Mouse (Mus musculus): ENCODE measurements at regions not wholly inside any gene's neighbourhood (a gene's known extent, or its start where the extent isn't known, plus 50 kb on each side); places are given as distances from the start of the nearest gene placed in this dataset.
A peak's percentile ranks its signal among the peaks of the same experiment; 100 is the strongest.

DNA sequence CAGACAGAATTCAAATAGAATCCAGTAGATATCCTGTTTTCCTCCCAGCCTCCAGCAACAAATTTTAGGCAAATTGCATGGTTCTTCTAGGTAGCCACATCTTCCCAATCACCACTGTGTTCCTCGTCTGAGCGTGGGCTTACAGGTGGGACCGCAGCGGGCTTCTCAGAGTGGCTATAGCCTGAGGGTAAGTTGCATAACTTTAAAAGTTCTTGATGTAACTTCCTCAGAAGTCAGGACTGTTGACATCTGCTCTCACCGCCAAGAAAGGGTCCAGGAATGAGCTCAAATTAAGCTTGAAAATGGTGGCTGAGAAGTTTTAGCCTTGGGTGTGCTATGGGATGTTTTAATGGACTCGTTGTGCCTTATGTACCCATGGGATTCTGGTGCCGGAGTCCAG lies 377.7 kb downstream of the Gxylt1 start:
- no peak overlapping the region for H3K27ac ChIP-seq (replicated peaks; ENCODE audit: low read depth, low read length)

DNA sequence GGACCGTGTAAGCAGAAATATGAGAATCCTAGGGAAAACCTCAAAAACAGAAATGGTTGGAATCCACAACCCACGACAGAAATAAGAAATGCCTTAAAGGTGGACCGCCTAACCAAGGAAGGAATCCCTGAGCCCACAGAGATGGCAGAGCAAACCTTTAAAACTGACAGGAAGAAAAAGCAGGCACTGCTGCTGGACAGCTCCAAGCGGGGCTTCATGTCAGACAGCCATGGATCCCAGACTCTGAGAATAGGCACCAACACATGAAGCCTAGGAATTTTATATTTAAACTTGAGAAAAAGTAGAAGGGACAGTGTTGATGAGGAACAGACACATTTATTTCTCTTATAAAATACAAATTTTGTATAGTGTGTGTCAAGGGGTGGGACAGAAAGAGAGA lies 379.1 kb downstream of the Gxylt1 start:
- TF ChIP-seq POLR2A (IDR thresholded peaks at IDR 0.05; ENCODE audit: borderline replicate concordance, extremely low read depth, insufficient read depth, insufficient read length): no peak
- DNase-seq (ENCODE audit: low spot score) (peak; percentile 25), ATAC-seq (ENCODE audit: low FRiP score, low read depth) (no peak)
- no peak overlapping the region for H3K9ac ChIP-seq (ENCODE audit: low read depth, low read length, severe bottlenecking)
- no peaks in the 10 kb centered on the region for H3K27me3 ChIP-seq (ENCODE audit: control insufficient read depth, insufficient read depth, low read length)
- no peaks in the 10 kb centered on the region for H3K36me3 ChIP-seq (ENCODE audit: control insufficient read depth, insufficient read depth, low read length)
- no peaks in the 10 kb centered on the region for H3K9me3 ChIP-seq (ENCODE audit: control insufficient read depth, low read length)
- no peaks in the 10 kb centered on the region for H3K4me1 ChIP-seq (ENCODE audit: control insufficient read depth, insufficient read depth, low read length)
- WGBS: 59% methylated on average over 4 of the region's 4 CpGs
- no peak overlapping the region for H3K27ac ChIP-seq (replicated peaks; ENCODE audit: low read depth, low read length)
- H3K4me2 ChIP-seq (replicated peaks; ENCODE audit: low read depth, low read length, severe bottlenecking): no peak overlapping the region
- no peak overlapping the region for H3K4me3 ChIP-seq (replicated peaks; ENCODE audit: low read length)

More for the DNA sequence above, 377.7 kb downstream of the Gxylt1 start:
- DNase-seq (ENCODE audit: low spot score) (no peak), ATAC-seq (ENCODE audit: low FRiP score, low read depth) (no peak)
- no peaks in the 10 kb centered on the region for H3K36me3 ChIP-seq (ENCODE audit: control insufficient read depth, insufficient read depth, low read length)
- no peaks in the 10 kb centered on the region for H3K4me1 ChIP-seq (ENCODE audit: control insufficient read depth, insufficient read depth, low read length)
- H3K4me2 ChIP-seq (replicated peaks; ENCODE audit: low read depth, low read length, severe bottlenecking): no peak overlapping the region
- no peak for TF ChIP-seq POLR2A (IDR thresholded peaks at IDR 0.05; ENCODE audit: borderline replicate concordance, extremely low read depth, insufficient read depth, insufficient read length)
- no peak overlapping the region for H3K4me3 ChIP-seq (replicated peaks; ENCODE audit: low read length)
- no peaks in the 10 kb centered on the region for H3K27me3 ChIP-seq (ENCODE audit: control insufficient read depth, insufficient read depth, low read length)
- 72% methylated on average over 7 of the region's 7 CpGs for WGBS
- no peak overlapping the region for H3K9ac ChIP-seq (ENCODE audit: low read depth, low read length, severe bottlenecking)
- H3K9me3 ChIP-seq (ENCODE audit: control insufficient read depth, low read length): no peaks in the 10 kb centered on the region

GRCm38 (mm10) chr15:92876438-92876837 lies 398.5 kb downstream of the Gxylt1 start:
- H3K4me1 ChIP-seq (ENCODE audit: control insufficient read depth, insufficient read depth, low read length): no peaks in the 10 kb centered on the region
- H3K9ac ChIP-seq (ENCODE audit: low read depth, low read length, severe bottlenecking): no peak overlapping the region
- TF ChIP-seq POLR2A (IDR thresholded peaks at IDR 0.05; ENCODE audit: borderline replicate concordance, extremely low read depth, insufficient read depth, insufficient read length): no peak
- no peak for DNase-seq (ENCODE audit: low spot score)
- H3K4me2 ChIP-seq (replicated peaks; ENCODE audit: low read depth, low read length, severe bottlenecking): no peak overlapping the region
- no peak for ATAC-seq (ENCODE audit: low FRiP score, low read depth)
- H3K27ac ChIP-seq (replicated peaks; ENCODE audit: low read depth, low read length): no peak overlapping the region
- no peak overlapping the region for H3K4me3 ChIP-seq (replicated peaks; ENCODE audit: low read length)
- H3K36me3 ChIP-seq (ENCODE audit: control insufficient read depth, insufficient read depth, low read length): no peaks in the 10 kb centered on the region
- H3K27me3 ChIP-seq (ENCODE audit: control insufficient read depth, insufficient read depth, low read length): no peaks in the 10 kb centered on the region
- WGBS: 71% methylated on average over 5 of the region's 5 CpGs
- no peaks in the 10 kb centered on the region for H3K9me3 ChIP-seq (ENCODE audit: control insufficient read depth, low read length)

- H3K27me3 ChIP-seq (ENCODE audit: control insufficient read depth, insufficient read depth, low read length): no peaks in the 10 kb centered on the region
- no peak for ATAC-seq (ENCODE audit: low FRiP score, low read depth)
- H3K9me3 ChIP-seq (ENCODE audit: control insufficient read depth, low read length): no peaks in the 10 kb centered on the region
- no peak for TF ChIP-seq POLR2A (IDR thresholded peaks at IDR 0.05; ENCODE audit: borderline replicate concordance, extremely low read depth, insufficient read depth, insufficient read length)
- 73% methylated on average over 5 of the region's 5 CpGs for WGBS
- no peak for DNase-seq (ENCODE audit: low spot score)
- H3K4me2 ChIP-seq (replicated peaks; ENCODE audit: low read depth, low read length, severe bottlenecking): no peak overlapping the region
- H3K4me1 ChIP-seq (ENCODE audit: control insufficient read depth, insufficient read depth, low read length): no peaks in the 10 kb centered on the region
- no peak overlapping the region for H3K9ac ChIP-seq (ENCODE audit: low read depth, low read length, severe bottlenecking)
- no peaks in the 10 kb centered on the region for H3K36me3 ChIP-seq (ENCODE audit: control insufficient read depth, insufficient read depth, low read length)
- no peak overlapping the region for H3K27ac ChIP-seq (replicated peaks; ENCODE audit: low read depth, low read length)
- no peak overlapping the region for H3K4me3 ChIP-seq (replicated peaks; ENCODE audit: low read length)
Observed at GRCm38 (mm10) chr15:92864106-92864505, 410.9 kb downstream of the Gxylt1 start.

GRCm38 (mm10) chr15:92850854-92851253 lies 424.1 kb downstream of the Gxylt1 start:
- TF ChIP-seq POLR2A (IDR thresholded peaks at IDR 0.05; ENCODE audit: borderline replicate concordance, extremely low read depth, insufficient read depth, insufficient read length): no peak

GRCm38 (mm10) chr15:92840035-92840434 lies 434.9 kb downstream of the Gxylt1 start:
- no peak for DNase-seq (ENCODE audit: low spot score)
- Histone ChIP-seq H3K4me3 (replicated peaks; ENCODE audit: low read length) (no peak overlapping the region), H3K9me3 (ENCODE audit: control insufficient read depth, low read length) (no peaks in the 10 kb centered on the region), H3K9ac (ENCODE audit: low read depth, low read length, severe bottlenecking) (no peak overlapping the region), H3K36me3 (ENCODE audit: control insufficient read depth, insufficient read depth, low read length) (no peaks in the 10 kb centered on the region), H3K27ac (replicated peaks; ENCODE audit: low read depth, low read length) (no peak overlapping the region), H3K4me1 (ENCODE audit: control insufficient read depth, insufficient read depth, low read length) (no peaks in the 10 kb centered on the region), H3K27me3 (ENCODE audit: control insufficient read depth, insufficient read depth, low read length) (no peaks in the 10 kb centered on the region), H3K4me2 (replicated peaks; ENCODE audit: low read depth, low read length, severe bottlenecking) (no peak overlapping the region)
- TF ChIP-seq POLR2A (IDR thresholded peaks at IDR 0.05; ENCODE audit: borderline replicate concordance, extremely low read depth, insufficient read depth, insufficient read length): no peak
- no peak for ATAC-seq (ENCODE audit: low FRiP score, low read depth)
- 75% methylated on average over 5 of the region's 5 CpGs for WGBS

More at GRCm38 (mm10) chr15:92850854-92851253, 424.1 kb downstream of the Gxylt1 start:
- H3K4me3 ChIP-seq (replicated peaks; ENCODE audit: low read length): no peak overlapping the region
- no peaks in the 10 kb centered on the region for H3K4me1 ChIP-seq (ENCODE audit: control insufficient read depth, insufficient read depth, low read length)
- 62% methylated on average over 5 of the region's 5 CpGs for WGBS
- no peak overlapping the region for H3K4me2 ChIP-seq (replicated peaks; ENCODE audit: low read depth, low read length, severe bottlenecking)
- H3K9ac ChIP-seq (ENCODE audit: low read depth, low read length, severe bottlenecking): no peak overlapping the region
- H3K27ac ChIP-seq (replicated peaks; ENCODE audit: low read depth, low read length): no peak overlapping the region
- ATAC-seq (ENCODE audit: low FRiP score, low read depth) (no peak), DNase-seq (ENCODE audit: low spot score) (no peak)
- H3K27me3 ChIP-seq (ENCODE audit: control insufficient read depth, insufficient read depth, low read length): no peaks in the 10 kb centered on the region
- no peaks in the 10 kb centered on the region for H3K36me3 ChIP-seq (ENCODE audit: control insufficient read depth, insufficient read depth, low read length)
- no peaks in the 10 kb centered on the region for H3K9me3 ChIP-seq (ENCODE audit: control insufficient read depth, low read length)

Measured in limb, embryonic 14.5 days (tissue).